Mouse (Mus musculus) kidney, adult 9 months (tissue): ENCODE results near the gene Commd1.

ENCODE experiments used
- DNase-seq: peaks from one replicate; pipeline ENCODE4 v3.0.0; 2022

Commd1 gene

DNA sequence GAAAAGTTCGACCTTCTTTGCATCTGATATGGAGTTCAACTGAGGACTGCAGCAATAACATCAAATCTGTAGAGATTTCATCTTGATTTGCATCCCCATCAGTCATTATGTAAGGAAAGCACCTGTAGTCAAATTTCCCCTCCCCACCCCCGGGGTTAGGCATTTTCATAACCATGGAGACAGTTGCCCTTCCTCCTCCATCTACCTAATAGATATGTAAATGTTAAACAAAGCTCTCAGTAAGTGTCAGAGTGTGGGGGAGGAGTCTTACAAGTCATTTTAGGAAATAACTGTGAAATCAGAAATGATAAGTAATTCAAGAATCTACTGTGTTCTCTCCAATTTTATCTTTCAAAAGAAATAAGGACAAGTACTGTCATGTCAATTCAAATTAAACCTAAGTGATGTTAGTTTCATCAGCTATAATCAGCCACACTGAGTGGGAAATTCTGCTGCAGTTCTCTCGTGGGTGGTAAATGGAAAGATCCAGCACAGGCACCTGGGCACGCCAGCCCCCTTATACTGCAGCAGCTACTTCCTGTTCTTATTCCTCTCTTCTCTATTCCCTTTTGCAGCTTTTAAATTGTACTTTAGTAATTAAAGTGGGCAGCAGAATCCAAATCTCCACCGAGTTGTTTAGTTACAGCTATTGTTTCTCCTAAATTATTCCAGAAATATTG lies 45.6 kb downstream of the Commd1 start:
- no peak for DNase-seq

DNA sequence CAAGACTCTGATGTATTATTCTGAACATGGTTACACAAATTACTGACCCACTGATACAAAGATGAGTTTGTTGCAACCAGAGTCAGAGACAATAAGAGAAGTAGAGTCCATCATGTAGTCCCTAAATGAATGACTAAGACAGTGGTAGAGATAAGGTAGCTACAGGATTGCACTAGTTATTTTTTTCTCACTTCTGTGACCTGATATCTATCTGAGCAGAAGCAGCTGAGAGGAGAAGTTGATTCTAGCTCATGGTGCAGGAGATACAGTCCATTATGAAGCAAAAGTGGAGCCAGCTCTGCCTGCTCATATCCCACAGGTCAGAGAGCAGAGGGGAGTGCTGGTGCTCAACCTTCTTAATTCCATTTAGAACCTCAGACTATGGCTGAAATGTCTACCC lies 50.0 kb downstream of the Commd1 start:
- no peak for DNase-seq

DNA sequence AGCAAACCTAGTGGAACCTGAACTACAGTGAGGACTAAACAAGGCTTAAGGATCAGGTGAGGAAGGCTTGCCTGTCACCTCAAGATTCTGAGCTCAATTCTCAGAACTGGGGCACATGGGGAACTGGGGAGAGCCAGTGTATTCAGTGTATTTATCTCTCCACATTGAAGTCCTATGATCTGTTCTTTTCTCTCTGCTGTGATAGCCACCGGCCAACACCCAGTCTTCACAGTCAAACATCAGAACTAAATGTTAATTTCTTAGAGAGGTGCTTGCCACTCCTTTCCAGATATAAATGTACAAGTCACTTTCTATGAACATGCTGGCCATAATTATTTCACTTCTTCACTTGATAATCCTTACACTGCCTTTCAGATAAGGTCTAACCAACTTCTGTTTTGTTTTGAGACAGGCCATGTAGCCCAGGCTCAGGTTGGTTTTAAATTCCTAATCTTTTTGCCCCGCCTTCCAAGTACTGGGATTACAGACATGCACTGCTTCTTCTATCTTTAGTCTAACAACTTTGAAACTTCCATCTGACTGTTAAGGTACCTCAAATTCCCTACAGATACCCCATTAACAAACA lies 50.8 kb downstream of the Commd1 start:
- no peak for DNase-seq

DNA sequence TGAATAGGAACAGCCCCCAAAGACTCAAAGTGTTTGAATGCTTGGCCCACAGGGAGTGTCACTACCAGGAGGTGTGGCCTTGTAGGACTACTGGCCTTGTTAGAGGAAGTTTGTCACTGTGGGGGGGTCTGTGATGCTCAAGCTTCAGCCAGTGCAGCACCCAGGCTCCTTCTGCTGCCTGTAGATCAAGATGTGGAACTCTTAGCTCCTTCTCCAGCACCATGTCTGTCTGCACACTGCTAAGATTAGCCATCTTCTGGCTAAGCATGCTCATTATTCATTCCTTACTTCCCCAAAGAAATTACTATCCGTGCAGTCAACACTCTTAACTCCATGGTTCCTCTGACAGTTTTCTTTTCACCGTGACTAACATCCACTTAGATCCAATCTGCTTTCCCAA lies 52.1 kb downstream of the Commd1 start:
- DNase-seq, result no peak

DNA sequence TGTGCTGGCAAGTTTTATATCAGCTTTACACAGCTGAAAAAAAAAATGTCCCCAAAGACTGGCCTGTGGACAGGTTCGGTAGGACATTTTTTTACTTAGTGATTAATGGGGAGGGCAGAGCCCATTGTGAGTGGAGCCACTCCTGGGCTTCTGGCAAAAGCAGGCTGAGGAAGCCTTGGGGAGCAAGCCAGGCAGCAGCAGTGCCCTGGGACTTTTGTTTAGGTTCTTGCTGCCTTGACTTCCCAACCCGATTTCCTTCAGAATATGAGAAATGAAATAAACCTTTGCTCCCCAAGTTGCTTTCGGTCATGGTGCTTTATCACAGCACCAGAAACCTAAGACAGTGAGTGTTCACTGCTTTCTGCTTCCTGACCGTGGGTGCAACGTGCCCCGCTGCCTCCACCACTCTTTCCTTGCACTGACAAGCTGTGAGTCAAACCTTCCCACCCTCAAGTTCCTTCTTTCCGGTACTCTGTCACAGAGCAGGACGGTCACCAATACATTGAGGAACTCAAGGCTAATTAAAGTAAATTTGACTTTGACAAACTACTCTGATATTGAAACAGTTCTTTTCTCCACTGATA lies 53.5 kb downstream of the Commd1 start:
- DNase-seq, result no peak

DNA sequence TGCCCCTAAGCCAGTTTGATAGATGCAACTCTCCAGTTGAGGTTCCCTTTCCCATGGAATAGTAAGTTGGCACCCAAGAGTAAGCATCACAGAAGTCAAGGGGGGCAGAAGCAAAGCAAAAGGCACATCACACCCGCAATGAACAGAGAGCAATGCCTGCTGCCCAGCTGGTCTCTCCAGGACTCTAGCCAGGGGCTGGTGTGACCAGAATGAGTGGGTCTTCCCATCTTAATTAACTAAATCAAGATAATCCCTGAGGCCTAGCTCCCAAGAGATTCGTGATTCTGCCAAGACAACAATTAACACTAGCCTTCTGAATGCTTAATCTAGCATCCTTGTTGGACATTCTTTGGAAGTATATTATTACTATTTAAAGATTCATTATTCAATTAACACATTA lies 58.6 kb downstream of the Commd1 start:
- DNase-seq, result no peak

DNA sequence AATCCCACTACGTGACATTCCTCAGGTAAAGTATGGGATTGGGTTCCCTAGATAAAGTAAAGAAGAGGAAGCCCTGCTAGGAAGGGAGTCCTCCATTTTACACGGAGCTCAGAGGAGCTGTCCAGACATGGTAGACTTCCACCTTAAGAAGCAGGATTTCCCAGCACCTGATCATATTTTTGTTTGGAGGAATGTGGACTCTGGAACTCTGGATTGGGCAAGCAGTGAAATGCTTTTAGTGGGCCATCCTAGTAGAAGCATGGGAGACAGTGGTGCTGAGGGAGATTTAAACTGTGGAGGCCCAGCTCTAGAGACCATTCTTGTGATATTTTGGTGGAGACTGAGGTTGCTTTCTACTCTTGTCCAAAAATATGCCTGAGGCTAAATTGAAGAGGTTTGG lies 59.6 kb downstream of the Commd1 start:
- DNase-seq, result peak; percentile 42

DNA sequence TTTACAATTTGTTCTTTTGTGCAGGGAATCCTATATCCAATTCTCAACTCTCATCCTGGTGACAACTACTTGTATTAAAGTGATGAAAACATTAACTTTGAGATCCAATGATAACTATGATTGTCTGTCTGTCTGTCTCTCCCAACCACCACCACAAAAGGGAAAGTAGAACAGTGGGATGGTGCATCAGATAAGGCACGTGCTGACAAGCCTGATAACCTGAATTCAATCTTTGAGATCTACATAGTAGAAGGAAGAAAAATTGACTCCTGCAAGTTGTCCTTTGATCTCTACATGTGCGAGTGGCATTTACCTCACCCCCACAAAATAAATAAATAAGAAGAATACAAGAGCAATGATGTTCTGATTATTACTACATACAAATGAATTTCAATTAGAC lies 62.8 kb downstream of the Commd1 start:
- DNase-seq, result no peak

DNA sequence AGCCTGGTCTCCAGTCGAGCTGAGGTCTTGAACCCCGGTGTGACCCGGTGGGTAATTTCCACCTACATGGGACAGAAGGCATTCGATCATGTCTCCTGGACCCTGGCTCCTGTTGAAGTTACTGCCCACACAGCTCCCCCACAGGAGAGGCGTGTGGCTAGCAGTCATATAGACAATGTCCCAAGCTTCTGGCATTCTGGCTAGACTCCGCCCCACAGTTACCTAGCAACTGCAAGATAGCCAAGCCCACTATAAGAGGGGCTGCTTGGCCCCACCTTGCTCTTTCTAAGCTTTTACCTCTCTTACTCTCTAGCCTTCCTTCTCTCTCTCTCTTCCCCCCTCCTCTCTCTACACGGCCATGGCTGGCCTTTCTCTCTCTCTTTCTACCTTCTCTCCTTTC lies 64.4 kb downstream of the Commd1 start:
- no peak for DNase-seq

DNA sequence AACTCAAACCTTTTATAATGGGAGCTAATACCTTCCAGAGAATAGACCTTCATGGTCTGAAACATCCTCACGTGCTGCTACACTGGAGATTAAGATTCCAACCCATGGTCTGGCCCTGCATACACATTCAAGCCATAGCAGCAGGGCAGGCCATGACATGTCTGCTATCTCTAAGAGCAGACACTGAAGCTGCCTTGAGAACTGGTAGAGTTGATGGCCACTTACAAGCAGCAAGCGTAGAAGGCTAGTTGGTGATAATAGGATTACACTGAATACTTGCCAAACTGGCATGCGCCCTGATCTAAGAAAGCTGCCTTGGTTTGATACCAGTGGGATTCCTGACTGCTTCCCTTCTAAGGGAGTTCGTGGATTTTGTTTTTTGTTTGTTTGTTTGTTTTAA lies 68.4 kb downstream of the Commd1 start:
- no peak for DNase-seq

DNA sequence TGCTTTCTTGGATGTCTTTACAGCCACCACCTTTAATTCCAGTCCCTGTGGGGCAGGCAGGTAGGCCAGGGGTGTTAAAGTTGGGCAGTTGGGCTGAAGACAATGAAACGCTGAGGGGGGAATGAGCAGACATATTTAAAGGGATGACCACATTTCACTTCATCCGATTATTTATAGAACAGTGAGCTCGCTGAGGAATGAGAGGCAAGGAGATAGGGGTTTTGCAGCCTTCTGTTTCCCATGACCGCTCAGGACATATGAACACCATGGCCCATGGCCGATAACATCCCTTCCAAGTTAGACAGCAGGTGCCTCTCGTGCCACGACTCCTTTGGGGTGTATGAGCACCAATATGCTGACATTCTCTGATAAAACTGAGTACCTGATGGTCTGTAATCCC lies 70.4 kb downstream of the Commd1 start:
- DNase-seq, result no peak

DNA sequence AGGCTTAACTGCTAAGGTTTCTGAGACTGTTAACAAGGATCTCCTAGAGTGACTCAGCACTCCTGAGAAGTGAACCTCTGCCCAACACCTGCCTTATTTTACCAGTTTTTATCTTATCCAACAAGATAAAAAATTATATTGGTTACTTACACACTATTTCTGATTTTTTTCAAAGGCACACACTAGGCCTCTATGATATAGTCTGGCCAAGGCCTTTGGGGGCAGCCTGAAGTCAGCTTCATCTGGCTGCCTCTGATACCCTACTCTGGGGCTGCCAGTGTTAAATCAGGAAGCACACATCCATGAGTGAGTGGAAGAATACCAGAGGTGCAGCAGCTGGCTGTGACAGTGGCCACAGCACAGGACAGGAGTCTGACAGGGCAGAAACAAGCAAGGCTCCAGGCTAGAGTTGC lies 75.7 kb downstream of the Commd1 start:
- DNase-seq, result no peak

DNA sequence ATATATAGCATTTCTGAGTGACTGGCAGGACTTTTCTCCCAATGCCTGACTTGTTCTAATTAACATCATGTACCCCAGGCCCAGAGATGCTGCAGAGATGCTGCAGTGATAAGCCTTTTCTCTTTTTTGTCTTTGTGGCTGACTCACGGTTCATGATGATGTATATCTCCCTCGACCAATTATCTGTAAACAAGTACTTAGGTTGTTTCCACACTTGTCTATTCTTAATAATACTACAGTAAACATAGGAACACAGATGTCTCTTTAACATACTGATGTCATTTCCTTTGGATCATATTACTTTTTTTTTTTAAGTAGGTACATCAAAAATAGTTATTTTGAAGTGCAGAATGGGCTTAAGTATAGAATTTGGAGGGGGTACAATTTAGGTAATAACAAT lies 79.3 kb downstream of the Commd1 start:
- DNase-seq, result no peak

DNA sequence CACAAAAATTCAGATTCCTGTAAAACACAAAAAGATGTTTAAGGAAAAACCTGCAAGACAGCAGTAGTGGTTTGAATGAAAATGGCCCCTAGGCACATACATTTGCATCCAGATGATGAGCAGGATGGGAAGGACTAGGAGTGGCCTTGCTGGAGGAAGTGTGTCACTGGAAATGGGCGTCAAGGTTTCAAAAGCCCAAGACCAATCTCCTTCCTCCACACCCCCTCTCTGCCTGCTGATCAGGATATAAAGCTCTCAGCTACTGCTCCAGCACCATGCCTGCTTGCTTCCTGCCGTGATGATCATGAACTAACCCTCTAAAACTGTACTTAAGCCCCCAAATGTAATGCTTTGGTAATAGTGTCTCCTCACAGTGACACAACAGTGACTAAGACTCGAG lies 82.1 kb downstream of the Commd1 start:
- DNase-seq, result no peak

DNA sequence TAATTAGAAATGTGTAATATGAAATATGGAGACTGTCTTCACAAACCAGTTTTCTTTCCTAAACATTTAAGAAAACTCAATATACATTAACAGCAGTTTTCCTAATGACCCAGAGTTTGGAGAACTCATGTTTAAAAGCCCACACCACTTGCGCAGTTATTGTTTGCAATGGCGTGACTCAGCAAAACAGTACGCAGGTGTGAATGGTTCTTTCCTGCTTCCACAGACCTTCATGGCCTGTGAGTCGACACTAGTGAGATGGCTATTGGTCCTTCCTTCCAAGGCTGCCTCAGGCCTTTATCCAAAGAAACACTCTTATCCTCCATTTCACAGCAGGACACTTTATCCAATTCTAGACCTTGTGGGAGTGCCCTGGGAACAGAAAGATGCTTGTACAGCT lies 84.5 kb downstream of the Commd1 start:
- DNase-seq, result no peak

DNA sequence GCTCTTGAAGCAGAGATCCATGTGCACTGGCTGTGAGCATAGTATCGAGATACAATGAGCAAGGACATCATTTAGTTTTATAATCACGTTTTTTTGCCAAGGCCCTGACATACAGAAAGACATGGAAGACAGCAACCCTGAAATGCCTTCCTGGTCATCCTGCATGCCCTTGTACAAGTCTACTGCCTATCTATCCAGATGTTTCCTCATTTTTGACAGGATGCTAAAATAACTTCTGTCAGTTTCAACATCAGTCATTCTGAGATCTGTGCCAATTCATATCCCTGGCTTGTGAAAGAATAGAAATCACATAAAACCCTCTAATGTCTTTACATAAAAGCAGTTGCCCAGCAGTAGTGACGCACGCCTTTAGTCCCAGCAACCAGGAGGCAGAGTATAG lies 85.1 kb downstream of the Commd1 start:
- no peak for DNase-seq

DNA sequence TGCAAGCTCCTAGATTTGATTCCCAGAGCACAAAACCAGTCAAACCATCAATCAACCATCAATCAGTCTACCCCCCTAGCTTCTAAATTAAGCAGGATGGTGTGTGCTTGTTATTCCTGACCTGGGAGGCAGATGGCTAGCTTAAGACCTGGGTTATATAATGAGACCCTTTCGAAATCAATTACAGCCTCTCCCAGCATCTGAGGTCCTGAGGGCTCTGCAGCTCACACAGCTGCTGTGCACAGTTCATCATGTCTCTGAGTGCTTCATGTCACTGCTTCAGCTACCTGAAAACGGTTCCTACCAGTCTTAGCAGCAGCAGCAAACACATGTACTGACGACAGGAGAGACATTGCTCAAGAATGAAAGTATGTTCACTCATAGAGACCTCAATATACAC lies 89.1 kb downstream of the Commd1 start:
- DNase-seq, result no peak

DNA sequence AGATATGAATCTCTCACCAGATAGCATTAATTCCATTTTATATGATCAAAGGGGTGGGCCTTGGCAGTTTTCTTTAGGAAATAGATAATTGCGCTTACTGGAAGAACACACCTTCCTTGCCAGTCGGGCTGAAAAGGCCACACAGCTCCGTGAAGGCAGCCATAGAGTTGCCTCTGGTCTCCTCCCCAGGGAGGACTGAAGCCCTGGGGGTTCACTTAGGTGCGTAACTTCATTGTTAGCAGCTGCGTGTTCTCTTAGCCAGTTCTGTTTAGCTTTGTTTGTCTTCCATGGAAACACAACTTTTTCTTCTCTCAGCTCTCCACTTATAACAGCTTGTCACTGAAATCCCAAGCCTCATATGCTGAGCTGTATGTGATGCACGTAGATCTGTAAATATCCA lies 89.7 kb downstream of the Commd1 start:
- DNase-seq, result no peak

DNA sequence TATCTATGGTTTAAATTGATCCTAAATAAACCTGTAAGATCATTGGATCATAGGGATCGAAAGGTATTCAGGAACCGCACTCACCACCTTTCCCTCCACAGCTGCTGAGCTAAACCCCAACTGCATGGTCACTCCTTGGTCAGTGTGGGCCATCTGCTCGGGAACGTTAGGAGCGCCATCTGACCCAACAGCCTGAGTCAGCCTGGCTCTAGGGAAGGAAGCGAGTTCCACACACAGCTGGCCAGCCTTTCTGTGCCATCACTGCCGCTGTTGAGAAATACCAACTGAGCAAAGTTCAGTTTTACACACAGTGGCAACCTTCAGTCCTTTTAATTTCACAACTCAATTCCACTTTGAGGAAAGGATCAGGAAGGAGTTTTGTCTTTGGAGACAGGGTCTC lies 90.3 kb downstream of the Commd1 start:
- DNase-seq, result peak; percentile 49

DNA sequence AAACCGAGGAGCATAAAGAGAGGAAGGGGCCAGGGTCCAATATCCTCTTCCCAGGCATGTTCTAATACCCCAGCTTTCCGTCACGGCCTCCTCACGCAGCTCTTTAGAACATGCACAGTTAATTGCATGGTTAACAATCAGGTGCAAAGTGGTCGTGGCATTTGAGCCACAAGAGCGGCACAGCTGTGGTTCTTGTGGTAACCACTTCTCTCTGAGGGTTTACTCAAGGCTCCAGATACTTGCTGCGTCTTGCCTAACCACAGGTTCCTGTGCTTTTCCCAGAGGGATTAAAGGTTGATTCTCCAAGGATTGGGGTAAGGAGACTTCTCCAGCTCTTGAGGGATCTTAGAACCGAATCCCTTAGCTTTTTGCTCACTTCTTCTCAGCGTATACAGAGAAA lies 90.9 kb downstream of the Commd1 start:
- DNase-seq, result no peak

DNA sequence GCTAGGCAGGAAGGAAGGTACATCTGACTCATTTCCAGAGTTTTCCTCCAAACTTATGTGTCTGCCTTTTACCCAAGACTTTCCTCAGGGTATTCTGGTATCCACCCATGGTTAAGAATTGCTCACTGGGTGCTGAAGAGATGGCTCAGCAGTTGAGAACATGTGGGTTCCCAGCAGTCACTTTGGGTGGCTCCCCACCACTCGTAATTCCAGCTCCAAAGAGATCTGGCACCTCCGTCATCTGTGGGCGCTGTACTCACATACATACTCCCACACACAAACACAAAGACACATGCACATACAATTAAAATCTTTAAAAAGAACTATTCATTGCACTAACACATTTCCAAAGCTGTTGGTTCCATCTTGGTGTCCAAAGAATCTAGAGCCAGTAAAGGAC lies 93.0 kb downstream of the Commd1 start:
- no peak for DNase-seq

DNA sequence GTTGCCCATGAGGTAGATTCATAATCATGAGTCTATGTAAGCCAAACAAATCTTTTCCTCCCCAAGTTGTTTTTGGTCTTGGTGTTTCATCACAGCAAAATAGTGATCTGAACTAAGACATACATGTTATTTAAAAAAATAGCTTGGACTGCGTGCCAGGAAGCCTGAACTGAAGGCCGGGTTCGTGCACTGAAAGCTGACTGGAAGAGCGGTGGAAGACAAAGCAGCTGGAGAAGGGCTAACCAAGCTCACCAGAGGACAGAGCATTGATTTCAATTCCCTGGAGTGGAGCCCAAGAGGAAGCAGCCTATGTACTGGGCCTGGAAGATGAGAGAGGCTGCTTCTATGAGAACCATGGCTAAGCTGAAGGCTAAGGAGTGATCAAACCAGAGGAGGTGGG lies 95.2 kb downstream of the Commd1 start:
- DNase-seq, result no peak

DNA sequence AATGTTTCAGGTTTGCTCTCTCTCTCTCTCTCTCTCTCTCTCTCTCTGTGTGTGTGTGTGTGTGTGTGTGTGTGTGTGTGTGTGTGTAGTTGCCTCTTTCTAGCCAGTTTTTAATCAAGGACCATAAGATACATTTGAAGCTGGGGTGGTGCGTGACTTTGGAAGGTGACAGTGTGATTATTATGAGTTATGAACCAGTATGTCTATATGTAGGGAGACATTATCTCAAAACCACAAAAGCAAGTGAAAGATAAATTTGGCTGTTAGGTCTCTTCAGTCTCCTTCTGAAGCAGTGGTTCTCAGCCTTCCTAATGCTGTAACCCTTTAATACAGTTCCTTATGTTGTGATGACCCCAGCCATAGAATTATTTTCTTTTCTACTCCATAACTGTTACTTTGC lies 96.8 kb downstream of the Commd1 start:
- DNase-seq, result no peak

DNA sequence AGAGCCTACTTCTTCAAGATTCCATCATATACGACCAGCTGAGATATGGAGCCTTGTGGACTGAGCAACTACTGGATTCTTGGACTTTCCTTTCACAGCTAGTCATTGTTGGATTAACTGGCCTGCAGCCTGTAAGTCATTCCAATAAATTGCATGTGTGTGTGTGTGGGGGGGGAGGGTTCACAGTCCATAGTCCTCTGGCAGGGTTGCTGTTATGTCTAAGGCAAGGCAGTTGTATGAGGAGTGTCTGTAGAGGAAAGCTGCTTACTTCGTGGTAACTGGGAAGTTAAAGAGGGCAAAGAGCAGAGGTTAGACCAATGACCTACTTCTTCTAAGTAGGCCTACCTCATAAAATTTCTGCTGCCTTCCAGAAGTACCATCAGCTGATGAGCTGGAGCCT lies 98.5 kb downstream of the Commd1 start:
- DNase-seq, result peak; percentile 78

DNA sequence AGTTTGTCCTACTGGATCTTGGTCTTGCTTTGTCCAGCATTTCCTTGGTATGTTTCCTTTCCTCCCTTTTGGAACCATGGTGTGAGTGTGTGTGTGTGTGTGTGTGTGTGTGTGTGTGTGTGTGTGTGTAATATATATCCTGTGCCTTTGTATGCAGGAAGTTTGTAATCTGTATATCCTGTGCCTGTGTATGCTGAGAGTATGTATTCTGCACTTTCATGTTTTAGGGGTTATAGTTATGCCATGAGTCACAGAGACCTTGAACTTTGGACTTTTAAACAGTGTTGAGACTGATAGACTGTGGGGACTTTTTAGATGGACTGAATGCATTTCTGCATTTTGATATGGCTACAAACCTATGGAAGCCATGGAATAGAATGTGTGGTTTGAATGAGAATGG lies 99.3 kb downstream of the Commd1 start:
- no peak for DNase-seq
